Mouse (Mus musculus): Measurements from ENCODE around the gene Prl.

- TF ChIP-seq POLR2A (IDR thresholded peaks at IDR 0.05; ENCODE audit: low read depth, low read length) (no peak), CTCF (IDR thresholded peaks at IDR 0.05; ENCODE audit: extremely low read depth, insufficient read depth, insufficient read length, insufficient replicate concordance) (no peak)
These were observed 24.4 kb upstream of the Prl start for GRCm38 (mm10) chr13:27032998-27033397.

Measured in spleen, adult 2 months (tissue).